Mouse (Mus musculus) bone marrow macrophage, adult 2 months (primary cell): ENCODE measurements around the gene Tln2.

ENCODE experiments used
- CTCF ChIP-seq: IDR thresholded peaks from 2 replicates; pipeline ENCODE4 v1.5.1; 2012; ENCODE audit warnings: low read depth, mild to moderate bottlenecking, low read length, moderate library complexity
- POLR2A ChIP-seq: IDR thresholded peaks from 2 replicates; pipeline ENCODE4 v1.6.1; 2012; ENCODE audit warnings: mild to moderate bottlenecking, low read depth, low read length, borderline replicate concordance

DNA sequence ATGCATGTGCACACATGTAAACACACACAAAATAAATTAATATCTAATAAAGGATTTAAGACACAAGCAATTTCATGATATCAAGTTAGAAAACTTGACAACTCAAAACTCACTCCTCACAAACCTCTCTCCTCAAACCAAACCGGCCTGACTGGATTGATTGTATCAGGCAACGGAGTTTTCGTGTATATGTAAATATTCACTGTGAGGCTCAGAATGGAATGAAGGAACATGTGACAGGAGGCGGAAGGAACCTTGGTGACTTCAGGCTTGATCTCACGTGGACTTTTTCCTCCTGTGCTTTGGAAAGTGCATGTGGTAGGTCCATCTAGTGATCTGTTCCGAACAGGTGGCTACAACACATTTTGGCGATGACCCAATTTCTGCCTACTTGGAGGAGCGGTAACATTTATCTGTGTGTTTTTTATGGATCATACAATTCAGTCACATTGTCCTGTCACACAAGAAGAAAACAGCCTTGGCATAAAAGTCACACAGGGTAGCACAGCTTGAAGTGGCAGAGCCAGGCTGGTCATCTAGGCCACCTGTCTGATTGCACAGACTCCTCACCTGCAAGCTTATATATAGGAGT lies 54.7 kb downstream of the Tln2 start:
- TF ChIP-seq CTCF (no peak), POLR2A (no peak)
